Mouse (Mus musculus) hindbrain, embryonic 12.5 days (tissue): Measurements from ENCODE around the gene Tpcn2. TPM values are rescaled to one million over a fixed set of nuclear protein-coding genes. Genes with fewer than 3 reads are reported as not detected.

Experiments
- ATAC-seq: fragments of 200-750 bp; cut with Nextera tagmentation; 2 replicates; pipeline ENCODE4 v1.8.0; 2017; ENCODE audit warnings: moderate TSS enrichment; ENCODE audit not compliant: low FRiP score
- H3K27ac ChIP-seq: fragments of 300-500 bp; sonication (generic); 2 replicates; pipeline ENCODE4 v1.5.1; 2016; ENCODE audit warnings: mild to moderate bottlenecking
- H3K27me3 ChIP-seq: fragments of 300-500 bp; sonication (generic); 2 replicates; pipeline ENCODE4 v1.6.1; 2016; ENCODE audit warnings: mild to moderate bottlenecking
- H3K36me3 ChIP-seq: fragments of 300-500 bp; sonication (generic); 2 replicates; pipeline ENCODE4 v1.6.1; 2016; ENCODE audit warnings: mild to moderate bottlenecking
- H3K4me1 ChIP-seq: fragments of 300-500 bp; sonication (generic); 2 replicates; pipeline ENCODE4 v1.6.1; 2016
- H3K4me2 ChIP-seq: fragments of 300-500 bp; sonication (generic); replicated peaks from 2 replicates; pipeline ENCODE4 v1.6.1; 2016; ENCODE audit warnings: mild to moderate bottlenecking
- H3K4me3 ChIP-seq: fragments of 300-500 bp; sonication (generic); 2 replicates; pipeline ENCODE4 v1.5.1; 2016; ENCODE audit warnings: mild to moderate bottlenecking
- H3K9ac ChIP-seq: fragments of 300-500 bp; sonication (generic); 2 replicates; pipeline ENCODE4 v1.6.1; 2016; ENCODE audit warnings: mild to moderate bottlenecking, moderate library complexity
- H3K9me3 ChIP-seq: fragments of 300-500 bp; sonication (generic); replicated peaks from 2 replicates; pipeline ENCODE4 v1.6.1; 2016; ENCODE audit warnings: mild to moderate bottlenecking
- WGBS: fragments of 180-500 bp; shearing (Covaris S2); methylation state at CpG from one replicate; pipeline ENCODE4 v1.1.7; 2016; 5-methylcytosine and 5-hydroxymethylcytosine counted together
- polyA plus RNA-seq: library from polyadenylated mRNA; unstranded; fragments of >200 nt; fragmentation: Nextera tagmentation; extraction: Ambion mirVana; gene quantifications from 2 replicates; pipeline ENCODE4 v1.2.1, GENCODE M21; 2016

The Tpcn2 gene
- polyA plus RNA-seq, 1 experiment from 2014 or later = 6.8 TPM

- Histone ChIP-seq H3K36me3 (no peaks in the 10 kb centered on the region), H3K4me2 (no peak overlapping the region), H3K27me3 (no peaks in the 10 kb centered on the region), H3K9ac (no peak overlapping the region), H3K4me3 (no peak overlapping the region), H3K27ac (no peak overlapping the region), H3K4me1 (no peaks in the 10 kb centered on the region), H3K9me3 (no peaks in the 10 kb centered on the region)
- 67% methylated on average over 4 of the region's 4 CpGs for WGBS
- no peak for ATAC-seq
Observed at GRCm38 (mm10) chr7:145308866-145309265, 25.1 kb upstream of the Tpcn2 start.

GRCm38 (mm10) chr7:145308061-145308675 lies 24.4 kb upstream of the Tpcn2 start:
- Histone ChIP-seq H3K4me3 (no peak overlapping the region), H3K9me3 (no peaks in the 10 kb centered on the region), H3K9ac (no peak overlapping the region), H3K4me1 (no peaks in the 10 kb centered on the region), H3K4me2 (no peak overlapping the region), H3K27ac (no peak overlapping the region), H3K27me3 (no peaks in the 10 kb centered on the region), H3K36me3 (no peaks in the 10 kb centered on the region)
- ATAC-seq = no peak
- 76% methylated on average over 30 of the region's 30 CpGs for WGBS

- ATAC-seq = no peak
- H3K9ac ChIP-seq = no peak overlapping the region
- 92% methylated on average over 10 of the region's 10 CpGs for WGBS
- no peak overlapping the region for H3K27ac ChIP-seq
- no peaks in the 10 kb centered on the region for H3K27me3 ChIP-seq
- no peaks in the 10 kb centered on the region for H3K36me3 ChIP-seq
- H3K9me3 ChIP-seq = no peaks in the 10 kb centered on the region
- H3K4me1 ChIP-seq = peaks cover 3% of the 10 kb centered on the region
- no peak overlapping the region for H3K4me2 ChIP-seq
- H3K4me3 ChIP-seq = no peak overlapping the region
Observed at GRCm38 (mm10) chr7:145307636-145308035, 23.8 kb upstream of the Tpcn2 start.

GRCm38 (mm10) chr7:145304153-145304552 lies 20.3 kb upstream of the Tpcn2 start:
- Histone ChIP-seq H3K4me2 (no peak overlapping the region), H3K36me3 (no peaks in the 10 kb centered on the region), H3K27me3 (no peaks in the 10 kb centered on the region), H3K4me1 (peaks cover 10% of the 10 kb centered on the region), H3K4me3 (no peak overlapping the region), H3K9me3 (no peaks in the 10 kb centered on the region), H3K27ac (no peak overlapping the region), H3K9ac (no peak overlapping the region)
- WGBS = 88% methylated on average over 2 of the region's 2 CpGs
- no peak for ATAC-seq

- Histone ChIP-seq H3K9me3 (no peaks in the 10 kb centered on the region), H3K4me3 (peak overlapping the region; percentile 17), H3K27ac (no peak overlapping the region), H3K9ac (peak overlapping the region; percentile 35; the same call in 1 of the 2 replicates), H3K27me3 (no peaks in the 10 kb centered on the region), H3K4me2 (peak overlapping the region; percentile 52), H3K4me1 (peaks cover 10% of the 10 kb centered on the region), H3K36me3 (no peaks in the 10 kb centered on the region)
- 4% methylated on average over 20 of the region's 20 CpGs for WGBS
- peak; percentile 87 for ATAC-seq
Observed at GRCm38 (mm10) chr7:145302488-145303285, 18.9 kb upstream of the Tpcn2 start.

GRCm38 (mm10) chr7:145301341-145302005 lies 17.7 kb upstream of the Tpcn2 start:
- no peak for ATAC-seq
- H3K9me3 ChIP-seq = no peaks in the 10 kb centered on the region
- H3K4me2 ChIP-seq = no peak overlapping the region
- peaks cover 10% of the 10 kb centered on the region for H3K4me1 ChIP-seq
- 89% methylated on average over 6 of the region's 6 CpGs for WGBS
- H3K27ac ChIP-seq = no peak overlapping the region
- no peak overlapping the region for H3K9ac ChIP-seq
- no peaks in the 10 kb centered on the region for H3K36me3 ChIP-seq
- H3K27me3 ChIP-seq = no peaks in the 10 kb centered on the region
- no peak overlapping the region for H3K4me3 ChIP-seq

GRCm38 (mm10) chr7:145301008-145301340 lies 17.2 kb upstream of the Tpcn2 start:
- no peak for ATAC-seq
- no peaks in the 10 kb centered on the region for H3K27me3 ChIP-seq
- no peak overlapping the region for H3K4me2 ChIP-seq
- H3K4me1 ChIP-seq = peaks cover 10% of the 10 kb centered on the region
- H3K36me3 ChIP-seq = no peaks in the 10 kb centered on the region
- H3K4me3 ChIP-seq = no peak overlapping the region
- no peaks in the 10 kb centered on the region for H3K9me3 ChIP-seq
- H3K27ac ChIP-seq = no peak overlapping the region
- no peak overlapping the region for H3K9ac ChIP-seq

GRCm38 (mm10) chr7:145300321-145301007 lies 16.7 kb upstream of the Tpcn2 start, which contains the start of gene Mrgprf:
TSS of gene Mrgprf (plus strand) at chr7:145300828.
- Histone ChIP-seq H3K9ac (no peak within 1 kb of the TSS), H3K4me1 (peaks cover 10% of the 10 kb centered on the region), H3K9me3 (no peaks in the 10 kb centered on the region), H3K27me3 (no peaks in the 10 kb centered on the region), H3K27ac (no peak within 1 kb of the TSS), H3K4me3 (no peak within 1 kb of the TSS), H3K36me3 (no peaks in the 10 kb centered on the region), H3K4me2 (no peak within 1 kb of the TSS)
- WGBS = 41% methylated on average over 12 of the region's 13 CpGs
- no peak for ATAC-seq

- Histone ChIP-seq H3K9ac (no peak overlapping the region), H3K27ac (no peak overlapping the region), H3K27me3 (no peaks in the 10 kb centered on the region), H3K4me1 (peaks cover 10% of the 10 kb centered on the region), H3K4me3 (no peak overlapping the region), H3K4me2 (no peak overlapping the region), H3K9me3 (no peaks in the 10 kb centered on the region), H3K36me3 (no peaks in the 10 kb centered on the region)
- 67% methylated on average over 7 of the region's 7 CpGs for WGBS
- ATAC-seq = no peak
Observed at GRCm38 (mm10) chr7:145299562-145300320, 15.9 kb upstream of the Tpcn2 start.

- Histone ChIP-seq H3K36me3 (no peaks in the 10 kb centered on the region), H3K4me2 (no peak overlapping the region), H3K27ac (no peak overlapping the region), H3K4me1 (peaks cover 10% of the 10 kb centered on the region), H3K27me3 (no peaks in the 10 kb centered on the region), H3K9ac (no peak overlapping the region), H3K4me3 (no peak overlapping the region), H3K9me3 (no peaks in the 10 kb centered on the region)
- ATAC-seq = no peak
- WGBS = 61% methylated on average over 3 of the region's 3 CpGs
Observed at GRCm38 (mm10) chr7:145298666-145299490, 15.1 kb upstream of the Tpcn2 start.

GRCm38 (mm10) chr7:145293859-145294258 lies 10.0 kb upstream of the Tpcn2 start:
- Histone ChIP-seq H3K4me3 (no peak overlapping the region), H3K27ac (no peak overlapping the region), H3K4me1 (no peaks in the 10 kb centered on the region), H3K4me2 (no peak overlapping the region), H3K27me3 (no peaks in the 10 kb centered on the region), H3K9me3 (no peaks in the 10 kb centered on the region), H3K9ac (no peak overlapping the region), H3K36me3 (no peaks in the 10 kb centered on the region)
- no peak for ATAC-seq
- WGBS = 37% methylated on average over 6 of the region's 6 CpGs
